Mouse (Mus musculus): Measurements from ENCODE around the gene Glmn.

Glmn gene

DNA sequence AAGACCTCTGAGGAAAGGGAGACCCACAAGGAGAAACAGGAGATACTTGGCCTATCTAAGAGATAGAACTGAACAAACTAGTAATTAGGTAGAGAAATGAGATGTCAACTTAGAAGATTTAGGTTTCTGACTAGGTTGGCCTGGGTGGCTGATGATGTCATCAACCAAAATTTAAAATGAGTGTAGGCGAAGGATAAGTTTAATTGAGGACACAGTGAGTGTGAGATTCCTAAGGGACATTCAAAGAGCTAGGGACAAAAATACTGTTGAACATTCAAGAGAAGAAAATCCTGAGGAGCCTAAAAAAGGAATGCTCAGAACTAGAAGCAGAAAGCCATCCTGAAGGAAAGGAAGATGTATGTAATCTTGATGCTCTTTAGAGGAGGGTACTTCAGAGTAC is 81.6 kb downstream of the Glmn start:
- no peak for DNase-seq (ENCODE audit: low read depth, low spot score)

DNA sequence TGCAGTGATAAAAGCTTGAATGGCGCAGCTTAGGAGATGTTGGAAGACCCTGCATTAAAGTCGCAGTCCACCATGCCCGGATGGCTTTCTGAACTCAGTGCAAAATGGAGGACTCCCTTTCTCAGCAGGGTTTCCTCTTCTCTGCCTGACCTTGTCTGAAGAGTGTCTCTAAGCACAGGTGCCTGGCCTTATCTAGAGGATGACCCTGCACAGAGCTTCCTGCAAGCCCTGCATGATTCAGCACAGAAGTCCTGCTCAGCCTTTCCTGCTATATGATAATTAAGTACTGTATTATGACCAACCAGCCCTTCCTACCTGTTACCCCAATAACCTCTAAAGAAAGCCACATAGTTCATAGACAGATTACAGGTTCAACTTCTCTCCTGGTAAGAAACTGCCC is 82.2 kb downstream of the Glmn start:
- DNase-seq (ENCODE audit: low read depth, low spot score): no peak

GRCm38 (mm10) chr5:107513583-107513982 is 84.1 kb downstream of the Glmn start:
- peak; percentile 79 for DNase-seq (ENCODE audit: low read depth, low spot score)

DNA sequence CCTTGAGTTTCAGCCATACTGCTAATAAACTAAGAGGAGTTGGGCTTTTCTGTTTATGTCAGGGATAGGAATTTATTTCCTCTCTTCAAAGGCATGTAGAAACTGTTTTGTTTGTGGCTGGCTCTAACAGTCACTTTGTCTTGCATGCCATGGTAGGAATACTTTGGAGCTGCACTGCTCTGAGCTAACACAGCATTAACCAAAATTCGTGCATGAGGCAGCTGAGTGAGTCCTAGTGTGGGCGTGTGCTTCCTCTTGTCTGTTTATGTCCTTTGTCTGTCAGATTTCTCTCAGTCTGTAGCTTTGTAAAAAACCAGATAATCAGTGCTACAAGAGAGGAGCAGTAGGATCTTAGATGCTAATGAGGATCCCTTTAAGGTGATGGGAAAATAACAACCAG is 86.4 kb downstream of the Glmn start:
- DNase-seq (ENCODE audit: low read depth, low spot score): no peak

DNA sequence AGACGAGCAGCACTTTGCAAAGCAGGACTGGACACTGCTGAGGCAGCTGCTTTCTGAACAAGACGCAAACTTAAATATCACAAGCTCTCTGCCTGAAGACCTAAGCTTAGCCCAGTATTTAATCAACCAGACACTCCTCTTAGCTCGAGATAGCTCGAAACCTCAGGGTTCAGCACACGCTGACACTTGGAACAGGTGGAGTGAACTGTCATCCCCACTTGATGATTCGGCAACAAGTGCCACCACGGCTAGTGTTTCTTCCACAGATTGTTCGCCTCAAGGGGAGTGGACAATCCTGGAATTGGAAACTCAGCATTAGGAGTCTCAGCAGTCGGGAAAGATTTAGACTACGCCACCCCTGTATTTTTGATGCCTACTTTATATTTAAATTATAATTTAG is 87.2 kb downstream of the Glmn start:
- no peak for DNase-seq (ENCODE audit: low read depth, low spot score)

DNA sequence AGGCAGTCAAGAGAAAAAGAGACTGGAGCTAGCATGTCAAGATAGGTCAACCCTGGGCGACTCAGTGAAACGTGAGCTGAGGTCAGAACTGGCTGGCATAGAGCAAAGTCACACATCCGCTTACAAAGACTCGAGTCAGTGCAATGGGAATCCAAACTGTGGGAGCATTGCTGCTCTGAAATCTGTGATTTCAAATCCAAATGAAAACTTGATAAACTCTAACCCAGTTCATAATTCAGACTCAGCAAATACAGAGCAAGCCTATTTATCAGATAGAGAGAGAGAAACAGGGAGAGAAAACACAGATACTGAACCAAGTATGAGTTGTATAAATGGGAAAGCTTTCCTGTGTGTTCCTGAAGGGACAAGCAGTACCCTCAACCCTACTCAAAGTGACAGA is 90.4 kb downstream of the Glmn start, which contains the start of gene Gm42669:
Gene Gm42669 (plus strand): TSS at position 301 of the 400 bp plus-strand sequence.
- no peak for DNase-seq (ENCODE audit: low read depth, low spot score)

GRCm38 (mm10) chr5:107500741-107501140 is 96.9 kb downstream of the Glmn start:
- no peak for DNase-seq (ENCODE audit: low read depth, low spot score)

- no peak for DNase-seq (ENCODE audit: low read depth, low spot score)
Measured at GRCm38 (mm10) chr5:107499891-107500535, 97.7 kb downstream of the Glmn start.
